Mouse (Mus musculus): ENCODE data around the gene Dennd1a. TPM values are rescaled to one million over a fixed set of nuclear protein-coding genes. Genes with fewer than 3 reads are reported as not detected.

Gene Dennd1a
- polyA plus RNA-seq, 1 experiment from 2014 or later, result 9.6 TPM

GRCm38 (mm10) chr2:38093242-38093641 lies 193.9 kb downstream of the Dennd1a start:
- Histone ChIP-seq H3K4me1 (ENCODE audit: control insufficient read depth, insufficient read depth, low read length) (peaks cover 2% of the 10 kb centered on the region), H3K27ac (ENCODE audit: low read length) (no peak overlapping the region), H3K4me2 (ENCODE audit: low read depth, low read length) (no peak overlapping the region), H3K9me3 (ENCODE audit: control insufficient read depth, low read length) (no peaks in the 10 kb centered on the region), H3K27me3 (replicated peaks; ENCODE audit: control insufficient read depth, insufficient read depth, low read length) (no peaks in the 10 kb centered on the region), H3K4me3 (ENCODE audit: low read length) (no peak overlapping the region), H3K36me3 (ENCODE audit: control insufficient read depth, insufficient read depth, low read length) (no peaks in the 10 kb centered on the region), H3K9ac (ENCODE audit: low read depth, low read length) (no peak overlapping the region)
- ATAC-seq, result no peak
- 92% methylated on average over 3 of the region's 3 CpGs for WGBS

- Histone ChIP-seq H3K27me3 (replicated peaks; ENCODE audit: control insufficient read depth, insufficient read depth, low read length) (no peaks in the 10 kb centered on the region), H3K4me3 (ENCODE audit: low read length) (no peak overlapping the region), H3K4me2 (ENCODE audit: low read depth, low read length) (no peak overlapping the region), H3K4me1 (ENCODE audit: control insufficient read depth, insufficient read depth, low read length) (no peaks in the 10 kb centered on the region), H3K9me3 (ENCODE audit: control insufficient read depth, low read length) (no peaks in the 10 kb centered on the region), H3K36me3 (ENCODE audit: control insufficient read depth, insufficient read depth, low read length) (no peaks in the 10 kb centered on the region), H3K9ac (ENCODE audit: low read depth, low read length) (no peak overlapping the region), H3K27ac (ENCODE audit: low read length) (no peak overlapping the region)
- 80% methylated on average over 1 of the region's 1 CpGs for WGBS
- ATAC-seq, result no peak
Measured at GRCm38 (mm10) chr2:38088346-38088745, 198.8 kb downstream of the Dennd1a start.

- WGBS, result 58% methylated on average over 2 of the region's 2 CpGs
- no peak for ATAC-seq
- H3K27ac ChIP-seq (ENCODE audit: low read length), result no peak overlapping the region
Measured at GRCm38 (mm10) chr2:38085058-38085457, 202.1 kb downstream of the Dennd1a start.

GRCm38 (mm10) chr2:38083251-38083650 lies 203.9 kb downstream of the Dennd1a start:
- Histone ChIP-seq H3K36me3 (ENCODE audit: control insufficient read depth, insufficient read depth, low read length) (no peaks in the 10 kb centered on the region), H3K4me3 (ENCODE audit: low read length) (no peak overlapping the region), H3K27ac (ENCODE audit: low read length) (no peak overlapping the region), H3K4me1 (ENCODE audit: control insufficient read depth, insufficient read depth, low read length) (no peaks in the 10 kb centered on the region), H3K27me3 (replicated peaks; ENCODE audit: control insufficient read depth, insufficient read depth, low read length) (no peaks in the 10 kb centered on the region), H3K4me2 (ENCODE audit: low read depth, low read length) (no peak overlapping the region), H3K9me3 (ENCODE audit: control insufficient read depth, low read length) (no peaks in the 10 kb centered on the region), H3K9ac (ENCODE audit: low read depth, low read length) (no peak overlapping the region)
- no peak for ATAC-seq
- 86% methylated on average over 3 of the region's 3 CpGs for WGBS

More at GRCm38 (mm10) chr2:38085058-38085457, 202.1 kb downstream of the Dennd1a start:
- Histone ChIP-seq H3K4me2 (ENCODE audit: low read depth, low read length) (no peak overlapping the region), H3K9me3 (ENCODE audit: control insufficient read depth, low read length) (no peaks in the 10 kb centered on the region), H3K9ac (ENCODE audit: low read depth, low read length) (no peak overlapping the region), H3K27me3 (replicated peaks; ENCODE audit: control insufficient read depth, insufficient read depth, low read length) (no peaks in the 10 kb centered on the region), H3K4me3 (ENCODE audit: low read length) (no peak overlapping the region), H3K36me3 (ENCODE audit: control insufficient read depth, insufficient read depth, low read length) (no peaks in the 10 kb centered on the region), H3K4me1 (ENCODE audit: control insufficient read depth, insufficient read depth, low read length) (no peaks in the 10 kb centered on the region)

GRCm38 (mm10) chr2:38074495-38074894 lies 212.7 kb downstream of the Dennd1a start:
- Histone ChIP-seq H3K4me1 (ENCODE audit: control insufficient read depth, insufficient read depth, low read length) (no peaks in the 10 kb centered on the region), H3K4me2 (ENCODE audit: low read depth, low read length) (no peak overlapping the region), H3K27me3 (replicated peaks; ENCODE audit: control insufficient read depth, insufficient read depth, low read length) (no peaks in the 10 kb centered on the region), H3K9me3 (ENCODE audit: control insufficient read depth, low read length) (no peaks in the 10 kb centered on the region), H3K9ac (ENCODE audit: low read depth, low read length) (no peak overlapping the region), H3K4me3 (ENCODE audit: low read length) (no peak overlapping the region), H3K27ac (ENCODE audit: low read length) (no peak overlapping the region), H3K36me3 (ENCODE audit: control insufficient read depth, insufficient read depth, low read length) (no peaks in the 10 kb centered on the region)
- WGBS, result 51% methylated on average over 2 of the region's 2 CpGs
- no peak for ATAC-seq

- ATAC-seq, result no peak
Measured at GRCm38 (mm10) chr2:38072061-38072460, 215.1 kb downstream of the Dennd1a start.

GRCm38 (mm10) chr2:38068171-38068572 lies 219.0 kb downstream of the Dennd1a start:
- H3K27ac ChIP-seq (ENCODE audit: low read length), result no peak overlapping the region
- WGBS, result 7% methylated on average over 2 of the region's 2 CpGs
- no peak overlapping the region for H3K4me3 ChIP-seq (ENCODE audit: low read length)
- peak; percentile 11; the same call in 1 of the 2 replicates for ATAC-seq
- peaks cover 2% of the 10 kb centered on the region; the same call in 1 of the 2 replicates for H3K4me1 ChIP-seq (ENCODE audit: control insufficient read depth, insufficient read depth, low read length)
- H3K9ac ChIP-seq (ENCODE audit: low read depth, low read length), result no peak overlapping the region
- H3K4me2 ChIP-seq (ENCODE audit: low read depth, low read length), result no peak overlapping the region
- no peaks in the 10 kb centered on the region for H3K36me3 ChIP-seq (ENCODE audit: control insufficient read depth, insufficient read depth, low read length)
- H3K27me3 ChIP-seq (replicated peaks; ENCODE audit: control insufficient read depth, insufficient read depth, low read length), result no peaks in the 10 kb centered on the region
- H3K9me3 ChIP-seq (ENCODE audit: control insufficient read depth, low read length), result no peaks in the 10 kb centered on the region

More at GRCm38 (mm10) chr2:38072061-38072460, 215.1 kb downstream of the Dennd1a start:
- Histone ChIP-seq H3K4me3 (ENCODE audit: low read length) (no peak overlapping the region), H3K9me3 (ENCODE audit: control insufficient read depth, low read length) (no peaks in the 10 kb centered on the region), H3K9ac (ENCODE audit: low read depth, low read length) (no peak overlapping the region), H3K4me1 (ENCODE audit: control insufficient read depth, insufficient read depth, low read length) (no peaks in the 10 kb centered on the region), H3K36me3 (ENCODE audit: control insufficient read depth, insufficient read depth, low read length) (no peaks in the 10 kb centered on the region), H3K4me2 (ENCODE audit: low read depth, low read length) (no peak overlapping the region), H3K27ac (ENCODE audit: low read length) (no peak overlapping the region), H3K27me3 (replicated peaks; ENCODE audit: control insufficient read depth, insufficient read depth, low read length) (no peaks in the 10 kb centered on the region)

- ATAC-seq, result peak; percentile 94
- Histone ChIP-seq H3K4me2 (ENCODE audit: low read depth, low read length) (no peak overlapping the region), H3K27me3 (replicated peaks; ENCODE audit: control insufficient read depth, insufficient read depth, low read length) (no peaks in the 10 kb centered on the region), H3K36me3 (ENCODE audit: control insufficient read depth, insufficient read depth, low read length) (no peaks in the 10 kb centered on the region), H3K9ac (ENCODE audit: low read depth, low read length) (no peak overlapping the region), H3K4me3 (ENCODE audit: low read length) (no peak overlapping the region), H3K27ac (ENCODE audit: low read length) (no peak overlapping the region), H3K4me1 (ENCODE audit: control insufficient read depth, insufficient read depth, low read length) (peaks cover 2% of the 10 kb centered on the region; the same call in 1 of the 2 replicates), H3K9me3 (ENCODE audit: control insufficient read depth, low read length) (no peaks in the 10 kb centered on the region)
- 59% methylated on average over 1 of the region's 1 CpGs for WGBS
Measured at GRCm38 (mm10) chr2:38065914-38066313, 221.3 kb downstream of the Dennd1a start.

GRCm38 (mm10) chr2:38064266-38064665 lies 222.9 kb downstream of the Dennd1a start:
- WGBS, result 75% methylated on average over 3 of the region's 3 CpGs
- no peak overlapping the region for H3K9ac ChIP-seq (ENCODE audit: low read depth, low read length)
- H3K4me3 ChIP-seq (ENCODE audit: low read length), result no peak overlapping the region
- no peaks in the 10 kb centered on the region for H3K9me3 ChIP-seq (ENCODE audit: control insufficient read depth, low read length)
- ATAC-seq, result no peak
- H3K4me1 ChIP-seq (ENCODE audit: control insufficient read depth, insufficient read depth, low read length), result peaks cover 2% of the 10 kb centered on the region; the same call in 1 of the 2 replicates
- no peaks in the 10 kb centered on the region for H3K36me3 ChIP-seq (ENCODE audit: control insufficient read depth, insufficient read depth, low read length)
- H3K4me2 ChIP-seq (ENCODE audit: low read depth, low read length), result no peak overlapping the region
- H3K27ac ChIP-seq (ENCODE audit: low read length), result no peak overlapping the region
- no peaks in the 10 kb centered on the region for H3K27me3 ChIP-seq (replicated peaks; ENCODE audit: control insufficient read depth, insufficient read depth, low read length)

GRCm38 (mm10) chr2:38062156-38062555 lies 225.0 kb downstream of the Dennd1a start:
- 53% methylated on average over 1 of the region's 1 CpGs for WGBS
- peaks cover 2% of the 10 kb centered on the region; the same call in 1 of the 2 replicates for H3K4me1 ChIP-seq (ENCODE audit: control insufficient read depth, insufficient read depth, low read length)
- no peak overlapping the region for H3K4me2 ChIP-seq (ENCODE audit: low read depth, low read length)

More at GRCm38 (mm10) chr2:38062156-38062555, 225.0 kb downstream of the Dennd1a start:
- Histone ChIP-seq H3K27me3 (replicated peaks; ENCODE audit: control insufficient read depth, insufficient read depth, low read length) (no peaks in the 10 kb centered on the region), H3K9me3 (ENCODE audit: control insufficient read depth, low read length) (no peaks in the 10 kb centered on the region), H3K27ac (ENCODE audit: low read length) (no peak overlapping the region), H3K4me3 (ENCODE audit: low read length) (no peak overlapping the region), H3K9ac (ENCODE audit: low read depth, low read length) (no peak overlapping the region), H3K36me3 (ENCODE audit: control insufficient read depth, insufficient read depth, low read length) (no peaks in the 10 kb centered on the region)
- ATAC-seq, result no peak

Data from intestine, embryonic 16.5 days (tissue).